Mouse (Mus musculus) midbrain, embryonic 11.5 days (tissue): ENCODE data around the gene Cfhr2. TPM values are rescaled to one million over a fixed set of nuclear protein-coding genes. Genes with fewer than 3 reads are reported as not detected.
"Not testable (repeated sequence)": the region's sequence is repeated elsewhere in the genome, so short reads cannot be mapped to it uniquely, and the experiment has no call there.

ENCODE experiments used
- ATAC-seq: fragments of 200-750 bp; cut with Nextera tagmentation; 2 replicates; pipeline ENCODE4 v1.8.0; 2017; ENCODE audit warnings: moderate TSS enrichment, moderate library complexity; ENCODE audit not compliant: low FRiP score
- DNase-seq: peaks from one replicate; pipeline ENCODE4 v3.0.0; 2015; ENCODE audit warnings: low spot score; ENCODE audit errors: missing footprints
- H3K27ac ChIP-seq: fragments of 300-500 bp; sonication (generic); 2 replicates; pipeline ENCODE4 v1.5.1; 2014; ENCODE audit warnings: low read depth, low read length
- H3K27me3 ChIP-seq: fragments of 300-500 bp; sonication (generic); 2 replicates; pipeline ENCODE4 v1.6.1; 2014; ENCODE audit warnings: mild to moderate bottlenecking, low read length, moderate library complexity, mixed read lengths; ENCODE audit not compliant: control insufficient read depth, insufficient read depth
- H3K36me3 ChIP-seq: fragments of 300-500 bp; sonication (generic); 2 replicates; pipeline ENCODE4 v1.6.1; 2014; ENCODE audit warnings: mild to moderate bottlenecking, low read length, moderate library complexity, mixed read lengths; ENCODE audit not compliant: control insufficient read depth, insufficient read depth
- H3K4me1 ChIP-seq: fragments of 300-500 bp; sonication (generic); 2 replicates; pipeline ENCODE4 v1.6.1; 2014; ENCODE audit warnings: low read length; ENCODE audit not compliant: control insufficient read depth, insufficient read depth
- H3K4me2 ChIP-seq: fragments of 300-500 bp; sonication (generic); 2 replicates; pipeline ENCODE4 v1.6.1; 2014; ENCODE audit warnings: mild to moderate bottlenecking, moderate library complexity
- H3K4me3 ChIP-seq: fragments of 300-500 bp; sonication (generic); 2 replicates; pipeline ENCODE4 v1.5.1; 2014; ENCODE audit warnings: low read depth, low read length
- H3K9ac ChIP-seq: fragments of 300-500 bp; sonication (generic); 2 replicates; pipeline ENCODE4 v1.6.1; 2014; ENCODE audit warnings: low read length
- H3K9me3 ChIP-seq: fragments of 300-500 bp; sonication (generic); 2 replicates; pipeline ENCODE4 v1.6.1; 2016; ENCODE audit warnings: low read length; ENCODE audit not compliant: control insufficient read depth
- WGBS: fragments of 180-500 bp; shearing (Covaris S2); extraction: QIAGEN DNeasy Blood & Tissue Kit; methylation state at CpG from one replicate; pipeline ENCODE4 v1.1.7; 2014; 5-methylcytosine and 5-hydroxymethylcytosine counted together
- polyA plus RNA-seq: library from polyadenylated mRNA; unstranded; fragments of >200 nt; fragmentation: Nextera tagmentation; extraction: Ambion mirVana; gene quantifications from 2 replicates; pipeline ENCODE4 v1.2.1, GENCODE M21; 2014

Cfhr2 gene
- polyA plus RNA-seq = not detected in 2 replicates

DNA sequence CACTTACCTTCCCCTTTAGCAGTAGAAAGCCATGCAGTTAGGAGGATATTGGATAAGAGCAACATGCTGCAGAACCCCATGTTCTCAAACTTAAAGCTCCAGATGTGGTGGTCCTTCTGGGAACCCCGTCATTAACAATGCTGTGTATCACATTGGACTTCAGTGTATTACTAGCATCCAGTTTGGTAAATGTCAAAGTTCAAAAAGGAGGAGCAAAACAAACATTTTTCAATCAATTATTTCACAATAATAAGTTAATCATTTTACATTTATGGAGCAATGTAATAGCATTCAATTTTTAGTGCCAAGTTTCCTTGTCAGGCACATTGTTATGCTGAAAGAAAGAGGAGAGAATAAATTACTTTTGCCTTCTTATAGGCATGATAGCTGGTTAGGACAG, at the start of gene Cfhr2:
Cfhr2 (minus strand) TSS at position 155 of the 400 bp plus-strand sequence.
- Histone ChIP-seq H3K27me3 (no peaks in the 10 kb centered on the region), H3K4me1 (no peaks in the 10 kb centered on the region), H3K36me3 (no peaks in the 10 kb centered on the region), H3K9me3 (no peaks in the 10 kb centered on the region), H3K4me3 (no peak within 1 kb of the TSS), H3K9ac (no peak within 1 kb of the TSS), H3K27ac (no peak within 1 kb of the TSS), H3K4me2 (no peak within 1 kb of the TSS)
- no peak for DNase-seq
- WGBS = 88% methylated on average over 1 of the region's 1 CpGs
- no peak for ATAC-seq

DNA sequence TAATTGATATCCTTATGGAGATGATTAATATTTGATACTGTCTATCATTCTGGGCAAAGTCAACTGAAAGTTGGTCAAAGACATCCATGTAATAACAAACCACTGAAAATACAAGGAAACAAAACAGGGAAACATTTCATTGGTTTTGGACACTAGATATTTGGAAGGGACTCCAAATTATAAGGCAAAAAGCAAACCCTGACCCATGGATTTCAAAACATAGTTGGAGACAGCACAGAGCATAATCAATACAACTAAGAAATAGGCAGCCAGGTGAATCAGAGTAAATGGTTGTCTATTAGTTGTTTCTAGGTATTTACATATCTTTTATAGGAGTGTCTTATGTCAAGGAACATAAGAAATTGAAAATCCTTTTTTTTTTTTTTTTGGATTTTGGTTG, 5.2 kb upstream of the Cfhr2 start:
- H3K27ac ChIP-seq = no peak overlapping the region
- no peak overlapping the region for H3K4me2 ChIP-seq
- no peaks in the 10 kb centered on the region for H3K27me3 ChIP-seq
- no peaks in the 10 kb centered on the region for H3K4me1 ChIP-seq
- ATAC-seq (no peak), DNase-seq (no peak)
- H3K9ac ChIP-seq = no peak overlapping the region
- no peaks in the 10 kb centered on the region for H3K9me3 ChIP-seq
- H3K36me3 ChIP-seq = no peaks in the 10 kb centered on the region
- no peak overlapping the region for H3K4me3 ChIP-seq

DNA sequence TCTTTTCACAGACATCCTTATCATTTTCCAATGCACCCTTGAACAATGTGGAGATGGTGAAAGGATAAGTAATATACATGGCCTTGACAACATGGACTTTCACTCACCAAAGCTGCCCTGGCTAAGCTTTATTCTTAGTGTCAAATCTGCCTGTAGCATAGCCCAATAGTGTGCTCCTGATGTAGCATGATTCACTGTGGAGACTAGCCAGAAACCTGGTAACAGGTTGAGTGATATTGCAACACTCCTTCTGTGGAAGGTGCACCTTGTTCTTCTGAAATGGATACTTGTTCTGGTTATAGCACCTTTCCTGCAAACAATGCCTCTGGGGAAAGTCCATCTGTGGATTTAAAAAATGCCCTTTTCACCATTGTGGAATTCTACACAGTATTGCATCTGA, 1.7 kb upstream of the Cfhr2 start:
- Histone ChIP-seq H3K27me3 (no peaks in the 10 kb centered on the region), H3K4me2 (no peak overlapping the region), H3K9ac (no peak overlapping the region), H3K27ac (no peak overlapping the region), H3K4me1 (no peaks in the 10 kb centered on the region), H3K4me3 (no peak overlapping the region), H3K36me3 (no peaks in the 10 kb centered on the region), H3K9me3 (no peaks in the 10 kb centered on the region)
- DNase-seq (no peak), ATAC-seq (no peak)

DNA sequence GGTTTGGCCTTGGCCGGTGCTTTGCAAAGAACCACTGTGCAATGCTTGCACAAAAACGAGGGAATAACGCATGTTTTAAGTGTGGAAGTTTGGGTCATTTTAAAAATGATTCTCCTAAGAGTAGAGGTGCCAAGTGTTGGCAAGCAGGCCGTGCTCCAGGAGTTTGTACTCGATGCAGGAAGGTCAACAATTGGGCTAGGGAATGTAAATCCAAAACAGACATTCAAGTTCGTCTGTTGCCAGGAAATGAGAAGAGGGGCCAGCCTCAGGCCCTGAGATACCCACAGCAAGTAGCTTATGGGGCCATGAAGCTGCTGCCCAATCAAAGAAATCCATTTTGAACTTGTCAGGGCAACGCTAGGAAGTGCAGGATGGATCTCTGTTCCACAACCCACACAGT, 18.8 kb downstream of the Cfhr2 start:
- no peak overlapping the region for H3K4me2 ChIP-seq
- ATAC-seq = no peak
- H3K9ac ChIP-seq = no peak overlapping the region
- no peaks in the 10 kb centered on the region for H3K4me1 ChIP-seq
- H3K27ac ChIP-seq = no peak overlapping the region
- no peak overlapping the region for H3K4me3 ChIP-seq
- 72% methylated on average over 7 of the region's 7 CpGs for WGBS
- H3K9me3 ChIP-seq = no peaks in the 10 kb centered on the region
- no peaks in the 10 kb centered on the region for H3K36me3 ChIP-seq
- H3K27me3 ChIP-seq = no peaks in the 10 kb centered on the region
- DNase-seq = no peak

DNA sequence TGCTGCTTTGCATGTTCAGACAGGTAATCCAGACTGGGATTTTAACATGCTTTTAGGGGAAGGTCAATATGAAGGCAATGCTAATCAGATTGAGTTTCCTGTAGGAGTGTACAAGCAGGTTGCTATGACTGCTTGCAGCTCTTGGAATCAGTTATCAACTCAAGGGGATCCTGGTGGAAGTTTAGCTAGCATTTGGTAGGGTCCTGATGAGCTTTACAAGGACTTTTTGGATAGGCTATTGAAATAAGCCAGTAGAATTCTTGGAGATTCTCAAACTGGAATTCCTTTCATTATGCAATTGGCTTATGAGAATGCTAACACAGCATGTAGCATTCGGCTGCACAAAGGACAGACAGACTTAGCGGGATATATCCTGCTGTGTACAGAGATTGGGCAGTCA, 19.2 kb downstream of the Cfhr2 start:
- Histone ChIP-seq H3K36me3 (no peaks in the 10 kb centered on the region), H3K4me3 (no peak overlapping the region), H3K4me2 (no peak overlapping the region), H3K27ac (no peak overlapping the region), H3K9me3 (no peaks in the 10 kb centered on the region), H3K9ac (no peak overlapping the region), H3K27me3 (no peaks in the 10 kb centered on the region), H3K4me1 (no peaks in the 10 kb centered on the region)
- DNase-seq = no peak
- 57% methylated on average over 2 of the region's 2 CpGs for WGBS
- ATAC-seq = 0 out of 2 replicates have a peak, but pooled peaks have one; percentile 40

DNA sequence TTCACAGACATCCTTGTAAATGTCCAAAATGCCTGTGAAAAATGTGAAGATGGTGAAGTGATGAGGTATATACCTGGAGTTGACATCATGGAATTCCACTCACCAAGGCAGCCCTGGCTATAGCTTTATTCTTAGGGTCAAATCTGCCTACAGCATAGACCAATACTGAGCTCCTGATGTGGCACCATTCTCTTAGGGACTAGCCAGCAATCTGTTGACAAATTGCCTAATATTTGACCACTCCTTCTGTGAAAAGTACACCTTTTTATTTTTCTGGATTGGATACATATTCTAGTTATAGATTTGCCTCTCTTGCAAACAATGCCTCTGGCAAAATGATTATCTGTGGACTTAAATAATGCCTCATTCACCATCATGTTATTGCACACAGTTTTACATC, 49.9 kb downstream of the Cfhr2 start:
- no peaks in the 10 kb centered on the region for H3K9me3 ChIP-seq
- no peak for ATAC-seq

DNA sequence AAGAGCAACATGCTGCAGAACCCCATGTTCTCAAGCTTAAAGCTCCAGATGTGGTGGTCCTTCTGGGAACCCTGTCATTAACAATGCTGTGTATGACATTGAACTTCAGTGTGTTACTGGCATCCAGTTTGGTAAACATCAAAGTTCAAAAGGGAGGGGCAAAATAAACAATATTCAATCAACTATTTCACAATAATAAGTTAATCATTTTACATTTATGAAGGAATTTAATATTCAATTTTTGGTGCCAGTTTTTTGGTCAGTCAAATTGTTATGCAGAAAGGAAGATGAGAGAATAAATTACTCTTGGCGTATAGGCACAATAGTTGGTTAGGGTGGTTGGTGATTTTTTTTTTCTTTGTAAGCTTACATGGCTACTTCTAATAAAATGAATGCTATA, 77.4 kb downstream of the Cfhr2 start, which contains the start of gene Gm4788:
Gm4788 (minus strand) TSS at position 101 of the 400 bp plus-strand sequence.
- Histone ChIP-seq H3K4me3 (no peak within 1 kb of the TSS), H3K27me3 (no peaks in the 10 kb centered on the region), H3K4me1 (no peaks in the 10 kb centered on the region), H3K27ac (no peak within 1 kb of the TSS), H3K36me3 (no peaks in the 10 kb centered on the region), H3K9ac (no peak within 1 kb of the TSS), H3K9me3 (no peaks in the 10 kb centered on the region), H3K4me2 (no peak within 1 kb of the TSS)
- DNase-seq (no peak), ATAC-seq (no peak)
- 85% methylated on average over 1 of the region's 1 CpGs for WGBS

More for the DNA sequence above, 49.9 kb downstream of the Cfhr2 start:
- H3K4me1 ChIP-seq = no peaks in the 10 kb centered on the region
- H3K4me3 ChIP-seq = no peak overlapping the region
- H3K27me3 ChIP-seq = no peaks in the 10 kb centered on the region
- H3K9ac ChIP-seq = no peak overlapping the region
- H3K36me3 ChIP-seq = no peaks in the 10 kb centered on the region
- H3K4me2 ChIP-seq = no peak overlapping the region
- H3K27ac ChIP-seq = no peak overlapping the region
- no peak for DNase-seq

DNA sequence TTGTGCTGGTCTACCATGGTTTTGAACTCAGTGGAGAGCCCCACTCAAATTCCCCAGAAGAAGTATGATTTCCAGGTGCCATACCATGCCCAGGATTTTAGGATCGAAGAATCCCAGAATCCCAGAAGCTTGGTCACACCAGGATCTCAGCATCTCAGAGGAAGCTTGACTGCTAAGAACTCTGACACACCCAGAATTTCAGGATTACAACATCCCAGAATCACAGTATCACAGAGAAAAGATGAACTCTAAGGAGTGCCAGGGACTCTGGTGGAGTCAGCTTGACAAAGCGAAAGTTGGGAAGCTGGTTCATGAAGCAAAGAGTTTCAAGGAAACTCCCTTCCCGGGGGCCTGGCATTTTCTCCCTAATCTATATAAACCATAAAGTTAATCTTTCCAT, 88.6 kb downstream of the Cfhr2 start:
- not testable (repeated sequence) for H3K4me1 ChIP-seq, H3K4me3 ChIP-seq, H3K9me3 ChIP-seq, DNase-seq, H3K36me3 ChIP-seq, ATAC-seq, H3K27ac ChIP-seq, H3K4me2 ChIP-seq, H3K9ac ChIP-seq, H3K27me3 ChIP-seq
- 92% methylated on average over 3 of the region's 3 CpGs for WGBS
